Mouse (Mus musculus): ENCODE data around the gene Kdm8.
"Not testable (repeated sequence)": the region's sequence is repeated elsewhere in the genome, so short reads cannot be mapped to it uniquely, and the experiment has no call there.

The Kdm8 gene

GRCm38 (mm10) chr7:125444464-125445401, at the start of gene Kdm8:
TSS of gene Kdm8 (plus strand) at chr7:125444676.
- DNase-seq (ENCODE audit: low read depth, low spot score): peak; percentile 98

- DNase-seq (ENCODE audit: low read depth, low spot score): no peak
Measured at GRCm38 (mm10) chr7:125398116-125398515, 46.4 kb upstream of the Kdm8 start.

- no peak for DNase-seq (ENCODE audit: low read depth, low spot score)
Measured at GRCm38 (mm10) chr7:125398687-125399086, 45.8 kb upstream of the Kdm8 start.

GRCm38 (mm10) chr7:125407136-125407535, 37.3 kb upstream of the Kdm8 start:
- DNase-seq (ENCODE audit: low read depth, low spot score): no peak

GRCm38 (mm10) chr7:125415087-125415486, 29.4 kb upstream of the Kdm8 start:
- DNase-seq (ENCODE audit: low read depth, low spot score): no peak

- no peak for DNase-seq (ENCODE audit: low read depth, low spot score)
Measured at GRCm38 (mm10) chr7:125415776-125416175, 28.7 kb upstream of the Kdm8 start.

GRCm38 (mm10) chr7:125416762-125417161, 27.7 kb upstream of the Kdm8 start:
- no peak for DNase-seq (ENCODE audit: low read depth, low spot score)

GRCm38 (mm10) chr7:125418413-125418812, 26.1 kb upstream of the Kdm8 start:
- no peak for DNase-seq (ENCODE audit: low read depth, low spot score)

- DNase-seq (ENCODE audit: low read depth, low spot score): no peak
Measured at GRCm38 (mm10) chr7:125420190-125420589, 24.3 kb upstream of the Kdm8 start.

GRCm38 (mm10) chr7:125421911-125422310, 22.6 kb upstream of the Kdm8 start:
- DNase-seq (ENCODE audit: low read depth, low spot score): no peak

- DNase-seq (ENCODE audit: low read depth, low spot score): no peak
Measured at GRCm38 (mm10) chr7:125423056-125423455, 21.4 kb upstream of the Kdm8 start.

GRCm38 (mm10) chr7:125427492-125428090, 16.9 kb upstream of the Kdm8 start:
- DNase-seq (ENCODE audit: low read depth, low spot score): no peak

- DNase-seq (ENCODE audit: low read depth, low spot score): no peak
Measured at GRCm38 (mm10) chr7:125428381-125428780, 16.1 kb upstream of the Kdm8 start.

GRCm38 (mm10) chr7:125428816-125429500, 15.5 kb upstream of the Kdm8 start:
- DNase-seq (ENCODE audit: low read depth, low spot score): not testable (repeated sequence)

- DNase-seq (ENCODE audit: low read depth, low spot score): no peak
Measured at GRCm38 (mm10) chr7:125430170-125430842, 14.2 kb upstream of the Kdm8 start.

GRCm38 (mm10) chr7:125433874-125434273, 10.6 kb upstream of the Kdm8 start:
- no peak for DNase-seq (ENCODE audit: low read depth, low spot score)

- no peak for DNase-seq (ENCODE audit: low read depth, low spot score)
Measured at GRCm38 (mm10) chr7:125434666-125435290, 9.7 kb upstream of the Kdm8 start.

GRCm38 (mm10) chr7:125442323-125442722, 2.2 kb upstream of the Kdm8 start:
- DNase-seq (ENCODE audit: low read depth, low spot score): no peak

GRCm38 (mm10) chr7:125444076-125444463, 406 bp upstream of the Kdm8 start:
- no peak for DNase-seq (ENCODE audit: low read depth, low spot score)

- DNase-seq (ENCODE audit: low read depth, low spot score): no peak
Measured at GRCm38 (mm10) chr7:125450678-125451077, 6.2 kb downstream of the Kdm8 start.

GRCm38 (mm10) chr7:125451078-125451477, 6.6 kb downstream of the Kdm8 start:
- DNase-seq (ENCODE audit: low read depth, low spot score): no peak
